32 mouse cellular contexts compared by ENCODE assay signal in genomic region chr9:37905555-37905954, GRCm38 (mm10). TPM values are rescaled to one million over a fixed set of nuclear protein-coding genes. Genes with fewer than 3 reads are reported as not detected.
"Had no signal": no experiment of that assay in that cellular context is flagged by ENCODE, and none has a peak within 500 bp of the region (broad histone marks: within the 10 kb centered on the region; RNA-seq: fewer than 3 reads in every experiment).

No protein-coding gene starts in this region.

- H3K4me2 ChIP-seq: intestine, embryonic 15.5 days; kidney, embryonic 15.5 days; liver, embryonic 13.5 days; midbrain, embryonic 11.5 days; stomach, embryonic 15.5 days had no signal

- H3K9me3 ChIP-seq: intestine, embryonic 15.5 days; kidney, embryonic 15.5 days; liver, embryonic 13.5 days; stomach, embryonic 15.5 days had no signal

- ATAC-seq: intestine, embryonic 15.5 days had no signal

- H3K4me1 ChIP-seq: intestine, embryonic 15.5 days; kidney, embryonic 15.5 days; liver, embryonic 13.5 days; stomach, embryonic 15.5 days had no signal

- H3K9ac ChIP-seq: intestine, embryonic 15.5 days; kidney, embryonic 15.5 days; liver, embryonic 13.5 days; stomach, embryonic 15.5 days had no signal

- H3K27me3 ChIP-seq: intestine, embryonic 15.5 days; kidney, embryonic 15.5 days; liver, embryonic 13.5 days; stomach, embryonic 15.5 days had no signal

- DNase-seq: kidney, adult 11 months; kidney, adult 8-10 months; kidney, postnatal 10 days; kidney, postnatal 36 days; liver, embryonic 13.5 days; lung, adult 2 months; lung, postnatal 14 days; lung, postnatal 4 days; midbrain, embryonic 14.5 days; right cerebral cortex, postnatal 25 days; spleen, adult 18-20 months; thymus, adult 18-20 months; thymus, postnatal 14 days; thymus, postnatal 4 days had no signal

- H3K4me3 ChIP-seq: intestine, embryonic 15.5 days; kidney, embryonic 15.5 days; liver, embryonic 13.5 days; stomach, embryonic 15.5 days had no signal

- H3K27ac ChIP-seq: intestine, embryonic 15.5 days; kidney, embryonic 15.5 days; liver, embryonic 13.5 days; stomach, embryonic 15.5 days had no signal

- H3K36me3 ChIP-seq: intestine, embryonic 15.5 days; kidney, embryonic 15.5 days; liver, embryonic 13.5 days; stomach, embryonic 15.5 days had no signal

RNA-seq across cellular contexts. Expression of gene Olfr145, which starts 9.0 kb away (rescaled TPM):
- total RNA-seq: layer of hippocampus, adult 8-10 months; layer of hippocampus, postnatal 14 days; left cerebral cortex, postnatal 14 days; liver, adult 2 months; megakaryocyte progenitor cell, adult 5-6 weeks; megakaryocyte-erythroid progenitor cell, adult 5-6 weeks; midbrain, postnatal 0 days had no signal
- polyA plus RNA-seq: intestine, embryonic 15.5 days; kidney, embryonic 15.5 days; limb, embryonic 11.5 days; limb, embryonic 14.5 days; liver, adult 2 months; liver, embryonic 13.5 days; liver, embryonic 16.5 days; lung, adult 2 months; lung, embryonic 16.5 days; midbrain, embryonic 11.5 days; midbrain, embryonic 14.5 days; midbrain, postnatal 0 days; neural tube, embryonic 11.5 days; neural tube, embryonic 14.5 days; stomach, embryonic 15.5 days; testis, adult 2 months had no signal

RNA-seq across cellular contexts. Expression of gene Olfr878, which starts 12.1 kb away (rescaled TPM):
- total RNA-seq: layer of hippocampus, postnatal 14 days; left cerebral cortex, postnatal 14 days; liver, adult 2 months; megakaryocyte progenitor cell, adult 5-6 weeks; megakaryocyte-erythroid progenitor cell, adult 5-6 weeks; midbrain, postnatal 0 days had no signal
- polyA plus RNA-seq: intestine, embryonic 15.5 days; kidney, embryonic 15.5 days; limb, embryonic 11.5 days; limb, embryonic 14.5 days; liver, adult 2 months; liver, embryonic 13.5 days; liver, embryonic 16.5 days; lung, adult 2 months; lung, embryonic 16.5 days; midbrain, embryonic 11.5 days; midbrain, embryonic 14.5 days; midbrain, postnatal 0 days; neural tube, embryonic 11.5 days; neural tube, embryonic 14.5 days; stomach, embryonic 15.5 days; testis, adult 2 months had no signal

RNA-seq across cellular contexts. Expression of gene Olfr877, which starts 51.5 kb away (rescaled TPM):
- total RNA-seq: layer of hippocampus, adult 8-10 months; layer of hippocampus, postnatal 14 days; liver, adult 2 months; megakaryocyte progenitor cell, adult 5-6 weeks; megakaryocyte-erythroid progenitor cell, adult 5-6 weeks; midbrain, postnatal 0 days had no signal
- polyA plus RNA-seq: intestine, embryonic 15.5 days; kidney, embryonic 15.5 days; limb, embryonic 11.5 days; limb, embryonic 14.5 days; liver, adult 2 months; liver, embryonic 13.5 days; liver, embryonic 16.5 days; lung, adult 2 months; lung, embryonic 16.5 days; midbrain, embryonic 11.5 days; midbrain, embryonic 14.5 days; midbrain, postnatal 0 days; neural tube, embryonic 11.5 days; neural tube, embryonic 14.5 days; stomach, embryonic 15.5 days; testis, adult 2 months had no signal
